Mouse (Mus musculus): ENCODE measurements around the gene Lrat. TPM values are rescaled to one million over a fixed set of nuclear protein-coding genes. Genes with fewer than 3 reads are reported as not detected.

The Lrat gene
- polyA plus RNA-seq, 2 experiments: 0.69 to 1.2 TPM

- H3K36me3 ChIP-seq (replicated peaks; ENCODE audit: control insufficient read depth, insufficient read depth, low read depth): no peaks in the 10 kb centered on the region
- H3K27me3 ChIP-seq (ENCODE audit: control insufficient read depth, insufficient read depth, low read length): peaks cover 17% of the 10 kb centered on the region
- no peaks in the 10 kb centered on the region for H3K4me1 ChIP-seq (replicated peaks; ENCODE audit: control insufficient read depth in 2 of 2, insufficient read depth in 2 of 2, low read length in 1 of 2)
- H3K4me2 ChIP-seq (ENCODE audit: low read depth): peak overlapping the region; percentile 52
- no peak for ATAC-seq (ENCODE audit: insufficient read depth)
- no peak for DNase-seq (ENCODE audit: low read depth in 3 of 3, low spot score in 3 of 3)
- H3K4me3 ChIP-seq (ENCODE audit: insufficient read depth in 1 of 2, low read depth in 2 of 2, low read length in 2 of 2): peak overlapping the region in 1 of 2 experiments; percentile 5; a peak in 1 of 4 replicates
- WGBS (ENCODE audit: insufficient replicate concordance): 18% methylated on average over 20 of the region's 20 CpGs
- H3K9ac ChIP-seq (replicated peaks): no peak overlapping the region
- no peaks in the 10 kb centered on the region for H3K9me3 ChIP-seq (ENCODE audit: control insufficient read depth, low read length)
- TF ChIP-seq CTCF (IDR thresholded peaks at IDR 0.05; ENCODE audit: low read depth): no peak
- no peak for TF ChIP-seq EP300 (IDR thresholded peaks at IDR 0.05; ENCODE audit: low read depth)
- H3K27ac ChIP-seq: no peak overlapping the region
Observed at GRCm38 (mm10) chr3:82902757-82903612, 788 bp downstream of the Lrat start.

GRCm38 (mm10) chr3:82888842-82889241, 14.9 kb downstream of the Lrat start:
- no peak overlapping the region for H3K27ac ChIP-seq
- no peaks in the 10 kb centered on the region for H3K9me3 ChIP-seq (ENCODE audit: control insufficient read depth, low read length)
- 17% methylated on average over 2 of the region's 2 CpGs for WGBS (ENCODE audit: insufficient replicate concordance)
- no peak overlapping the region for H3K4me3 ChIP-seq (ENCODE audit: insufficient read depth in 1 of 2, low read depth in 2 of 2, low read length in 2 of 2)
- DNase-seq (ENCODE audit: low read depth in 3 of 3, low spot score in 3 of 3) (no peak), ATAC-seq (ENCODE audit: insufficient read depth) (no peak)
- no peaks in the 10 kb centered on the region for H3K27me3 ChIP-seq (ENCODE audit: control insufficient read depth, insufficient read depth, low read length)
- no peaks in the 10 kb centered on the region for H3K36me3 ChIP-seq (replicated peaks; ENCODE audit: control insufficient read depth, insufficient read depth, low read depth)
- no peaks in the 10 kb centered on the region for H3K4me1 ChIP-seq (replicated peaks; ENCODE audit: control insufficient read depth in 2 of 2, insufficient read depth in 2 of 2, low read length in 1 of 2)
- TF ChIP-seq EP300 (IDR thresholded peaks at IDR 0.05; ENCODE audit: low read depth) (no peak), CTCF (IDR thresholded peaks at IDR 0.05; ENCODE audit: low read depth) (no peak)
- H3K4me2 ChIP-seq (ENCODE audit: low read depth): no peak overlapping the region
- H3K9ac ChIP-seq (replicated peaks): no peak overlapping the region

- no peaks in the 10 kb centered on the region for H3K36me3 ChIP-seq (replicated peaks; ENCODE audit: control insufficient read depth, insufficient read depth, low read depth)
- 2% methylated on average over 4 of the region's 4 CpGs for WGBS (ENCODE audit: insufficient replicate concordance)
- DNase-seq (ENCODE audit: low read depth in 3 of 3, low spot score in 3 of 3): peak in 1 of 3 experiments; percentile 11
- no peak overlapping the region for H3K4me2 ChIP-seq (ENCODE audit: low read depth)
- no peak overlapping the region for H3K4me3 ChIP-seq (ENCODE audit: insufficient read depth in 1 of 2, low read depth in 2 of 2, low read length in 2 of 2)
- no peak for ATAC-seq (ENCODE audit: insufficient read depth)
- H3K9ac ChIP-seq (replicated peaks): no peak overlapping the region
- TF ChIP-seq CTCF (IDR thresholded peaks at IDR 0.05; ENCODE audit: low read depth) (peak; percentile 39; the same call in 1 of the 2 replicates), EP300 (IDR thresholded peaks at IDR 0.05; ENCODE audit: low read depth) (no peak)
- no peak overlapping the region for H3K27ac ChIP-seq
- H3K4me1 ChIP-seq (replicated peaks; ENCODE audit: control insufficient read depth in 2 of 2, insufficient read depth in 2 of 2, low read length in 1 of 2): no peaks in the 10 kb centered on the region
- no peaks in the 10 kb centered on the region for H3K9me3 ChIP-seq (ENCODE audit: control insufficient read depth, low read length)
- H3K27me3 ChIP-seq (ENCODE audit: control insufficient read depth, insufficient read depth, low read length): peaks cover 16% of the 10 kb centered on the region
Observed at GRCm38 (mm10) chr3:82877258-82877657, 26.5 kb downstream of the Lrat start.

- H3K9ac ChIP-seq (replicated peaks): no peak within 1 kb of the TSS
- WGBS (ENCODE audit: insufficient replicate concordance): 21% methylated on average over 36 of the region's 36 CpGs
- ATAC-seq (ENCODE audit: insufficient read depth) (no peak), DNase-seq (ENCODE audit: low read depth in 3 of 3, low spot score in 3 of 3) (peak in 2 of 3 experiments; percentile 7 to 12)
- TF ChIP-seq EP300 (IDR thresholded peaks at IDR 0.05; ENCODE audit: low read depth): no peak
- TF ChIP-seq CTCF (IDR thresholded peaks at IDR 0.05; ENCODE audit: low read depth): no peak
- H3K4me2 ChIP-seq (ENCODE audit: low read depth): peak within 1 kb of the TSS; percentile 33; the same call in 1 of the 2 replicates
- H3K4me3 ChIP-seq (ENCODE audit: insufficient read depth in 1 of 2, low read depth in 2 of 2, low read length in 2 of 2): peak within 1 kb of the TSS in 1 of 2 experiments; percentile 29; a peak in 2 of 4 replicates
- H3K4me1 ChIP-seq (replicated peaks; ENCODE audit: control insufficient read depth in 2 of 2, insufficient read depth in 2 of 2, low read length in 1 of 2): no peaks in the 10 kb centered on the region
- no peaks in the 10 kb centered on the region for H3K9me3 ChIP-seq (ENCODE audit: control insufficient read depth, low read length)
- H3K27ac ChIP-seq: no peak within 1 kb of the TSS
- H3K27me3 ChIP-seq (ENCODE audit: control insufficient read depth, insufficient read depth, low read length): peaks cover 16% of the 10 kb centered on the region
- no peaks in the 10 kb centered on the region for H3K36me3 ChIP-seq (replicated peaks; ENCODE audit: control insufficient read depth, insufficient read depth, low read depth)
Observed at GRCm38 (mm10) chr3:82876372-82876739, 27.4 kb downstream of the Lrat start, which contains the start of gene Rbm46. TSS of gene Rbm46 (minus strand) at chr3:82876483.

- ATAC-seq (ENCODE audit: insufficient read depth) (no peak), DNase-seq (ENCODE audit: low read depth in 3 of 3, low spot score in 3 of 3) (no peak)
- Histone ChIP-seq H3K9me3 (ENCODE audit: control insufficient read depth, low read length) (no peaks in the 10 kb centered on the region), H3K4me2 (ENCODE audit: low read depth) (peak overlapping the region; percentile 33; the same call in 1 of the 2 replicates), H3K36me3 (replicated peaks; ENCODE audit: control insufficient read depth, insufficient read depth, low read depth) (no peaks in the 10 kb centered on the region), H3K27me3 (ENCODE audit: control insufficient read depth, insufficient read depth, low read length) (peaks cover 16% of the 10 kb centered on the region), H3K4me1 (replicated peaks; ENCODE audit: control insufficient read depth in 2 of 2, insufficient read depth in 2 of 2, low read length in 1 of 2) (no peaks in the 10 kb centered on the region), H3K4me3 (ENCODE audit: insufficient read depth in 1 of 2, low read depth in 2 of 2, low read length in 2 of 2) (peak overlapping the region in 1 of 2 experiments; percentile 29; a peak in 2 of 4 replicates), H3K27ac (no peak overlapping the region), H3K9ac (replicated peaks) (no peak overlapping the region)
- TF ChIP-seq CTCF (IDR thresholded peaks at IDR 0.05; ENCODE audit: low read depth): no peak
- TF ChIP-seq EP300 (IDR thresholded peaks at IDR 0.05; ENCODE audit: low read depth): no peak
- WGBS (ENCODE audit: insufficient replicate concordance): 20% methylated on average over 69 of the region's 69 CpGs
Observed at GRCm38 (mm10) chr3:82875671-82876371, 28.0 kb downstream of the Lrat start.
